Mouse (Mus musculus): ENCODE data around the gene Apeh. TPM values are rescaled to one million over a fixed set of nuclear protein-coding genes. Genes with fewer than 3 reads are reported as not detected.

Apeh gene
- total and polyA plus RNA-seq, 3 experiments = 69.0 to 76.1 TPM; not detected in 1

DNA sequence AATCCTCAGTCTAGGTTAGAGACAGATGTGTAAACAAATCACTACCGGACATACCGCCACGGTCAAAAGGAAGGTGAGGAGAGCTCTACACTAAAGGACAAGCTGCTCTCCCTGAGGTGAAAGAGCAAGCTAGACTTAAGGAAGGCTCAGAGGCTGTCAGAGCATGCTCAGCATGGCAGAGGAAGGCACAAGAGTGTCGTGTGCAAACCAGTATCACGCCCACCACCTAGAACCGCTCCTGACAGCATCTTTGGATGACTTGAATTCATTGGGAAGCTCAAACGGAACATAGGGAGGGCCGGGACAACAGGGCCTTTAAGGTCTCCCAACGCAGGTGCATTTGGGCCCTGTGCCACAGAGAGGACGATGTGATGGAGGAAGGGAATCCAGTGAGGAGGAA, 47.0 kb upstream of the Apeh start:
- no peaks in the 10 kb centered on the region for H3K79me2 ChIP-seq (ENCODE audit: control insufficient read depth, insufficient read depth, low read length, poor library complexity)
- H3K4me1 ChIP-seq (ENCODE audit: control insufficient read depth in 1 of 2, insufficient read depth in 2 of 2, low read length in 2 of 2) = peaks cover 3 to 23% of the 10 kb centered on the region in 2 experiments
- H3K27ac ChIP-seq (ENCODE audit: control insufficient read depth, low read depth, low read length) = no peak overlapping the region
- no peak overlapping the region for H3K4me3 ChIP-seq (ENCODE audit: control insufficient read depth in 1 of 2, insufficient read depth in 1 of 2, low read depth in 2 of 2, low read length in 2 of 2)
- peaks cover 0 to 5% of the 10 kb centered on the region in 2 experiments; a peak in 2 of 4 replicates for H3K36me3 ChIP-seq (ENCODE audit: control insufficient read depth in 1 of 2, insufficient read depth in 2 of 2, low read length in 2 of 2)
- H3K9ac ChIP-seq (ENCODE audit: control insufficient read depth, low read depth, low read length, poor library complexity, severe bottlenecking) = no peak overlapping the region
- no peak for DNase-seq (ENCODE audit: low read depth, low spot score)
- no peaks in the 10 kb centered on the region for H3K9me3 ChIP-seq (replicated peaks; ENCODE audit: insufficient read depth, low read length)
- no peaks in the 10 kb centered on the region; a peak in 1 of 4 replicates for H3K27me3 ChIP-seq (ENCODE audit: control insufficient read depth in 1 of 2, insufficient read depth in 2 of 2, low read length in 2 of 2)
- no peak for TF ChIP-seq RAD21 (IDR thresholded peaks at IDR 0.05; ENCODE audit: low read depth, low read length)
- no peak for TF ChIP-seq MEF2A (IDR thresholded peaks at IDR 0.05; ENCODE audit: extremely low read depth, insufficient replicate concordance, low read depth, low read length, poor library complexity, severe bottlenecking)
- no peak for TF ChIP-seq NELFE (IDR thresholded peaks at IDR 0.05; ENCODE audit: low read depth, low read length)
- TF ChIP-seq USF2 (IDR thresholded peaks at IDR 0.05; ENCODE audit: borderline replicate concordance in 1 of 2, insufficient read depth in 1 of 2, low read depth in 1 of 2, low read length in 2 of 2) = no peak
- no peak for TF ChIP-seq ZC3H11A (IDR thresholded peaks at IDR 0.05; ENCODE audit: low read depth, low read length)
- TF ChIP-seq GABPA (IDR thresholded peaks at IDR 0.05; ENCODE audit: low read depth, low read length) = no peak

- Histone ChIP-seq H3K27me3 (ENCODE audit: control insufficient read depth in 1 of 2, insufficient read depth in 2 of 2, low read length in 2 of 2) (no peaks in the 10 kb centered on the region; a peak in 1 of 4 replicates), H3K9me3 (replicated peaks; ENCODE audit: insufficient read depth, low read length) (no peaks in the 10 kb centered on the region), H3K36me3 (ENCODE audit: control insufficient read depth in 1 of 2, insufficient read depth in 2 of 2, low read length in 2 of 2) (peaks cover 0 to 4% of the 10 kb centered on the region in 2 experiments; a peak in 2 of 4 replicates), H3K27ac (ENCODE audit: control insufficient read depth, low read depth, low read length) (no peak overlapping the region), H3K79me2 (ENCODE audit: control insufficient read depth, insufficient read depth, low read length, poor library complexity) (no peaks in the 10 kb centered on the region), H3K4me1 (ENCODE audit: control insufficient read depth in 1 of 2, insufficient read depth in 2 of 2, low read length in 2 of 2) (peaks cover under 1 to 17% of the 10 kb centered on the region in 2 experiments), H3K4me3 (ENCODE audit: control insufficient read depth in 1 of 2, insufficient read depth in 1 of 2, low read depth in 2 of 2, low read length in 2 of 2) (no peak overlapping the region), H3K9ac (ENCODE audit: control insufficient read depth, low read depth, low read length, poor library complexity, severe bottlenecking) (no peak overlapping the region)
- DNase-seq (ENCODE audit: low read depth, low spot score) = peak; percentile 58
- TF ChIP-seq MEF2A (IDR thresholded peaks at IDR 0.05; ENCODE audit: extremely low read depth, insufficient replicate concordance, low read depth, low read length, poor library complexity, severe bottlenecking) (no peak), RAD21 (IDR thresholded peaks at IDR 0.05; ENCODE audit: low read depth, low read length) (peak; percentile 42), SMC3 (IDR thresholded peaks at IDR 0.05; ENCODE audit: low read depth, low read length) (peak; percentile 59), POLR2AphosphoS5 (IDR thresholded peaks at IDR 0.05; ENCODE audit: borderline replicate concordance, low read depth, low read length) (no peak), CTCF (IDR thresholded peaks at IDR 0.05 in 2 of 3, conservative IDR thresholded peaks at IDR 0.05 in 1 of 3; ENCODE audit: control insufficient read depth in 1 of 3, insufficient read depth in 1 of 3, low read depth in 2 of 3, low read length in 3 of 3, poor library complexity in 1 of 3, severe bottlenecking in 1 of 3) (peak; percentile 38 to 56 (median 52)), MAFK (IDR thresholded peaks at IDR 0.05; ENCODE audit: borderline replicate concordance, low read depth, low read length) (no peak), GATA1 (IDR thresholded peaks at IDR 0.05; ENCODE audit: low read depth, low read length) (no peak), TCF12 (IDR thresholded peaks at IDR 0.05; ENCODE audit: low read depth, low read length) (no peak), ZC3H11A (IDR thresholded peaks at IDR 0.05; ENCODE audit: low read depth, low read length) (peak; percentile 19; the same call in 1 of the 2 replicates)
Observed at GRCm38 (mm10) chr9:108139963-108140695, 45.7 kb upstream of the Apeh start.
